Mouse (Mus musculus): ENCODE measurements around the gene Ppm1l. TPM values are rescaled to one million over a fixed set of nuclear protein-coding genes. Genes with fewer than 3 reads are reported as not detected.
"Not testable (repeated sequence)": the region's sequence is repeated elsewhere in the genome, so short reads cannot be mapped to it uniquely, and the experiment has no call there.

Gene Ppm1l
- polyA plus RNA-seq, 1 experiment from 2014 or later = 10.9 TPM

DNA sequence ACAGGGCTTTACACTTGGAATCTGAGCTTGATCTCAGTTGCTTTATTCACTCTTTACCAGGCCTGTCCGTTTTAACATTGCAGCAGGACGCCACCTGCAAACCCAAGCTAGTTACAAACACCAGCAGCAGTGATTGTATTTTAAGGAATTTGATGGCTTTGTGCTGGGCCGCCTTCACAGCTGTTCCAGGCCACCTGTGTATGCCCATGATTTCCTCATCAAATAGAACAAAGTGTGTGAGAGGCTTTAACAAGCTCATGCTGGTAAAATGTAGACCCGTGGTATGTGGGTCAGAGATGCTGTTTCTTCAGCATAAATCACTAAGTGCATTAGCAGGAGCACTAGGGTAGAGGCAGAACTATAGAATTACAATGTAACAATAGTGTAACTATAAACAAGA lies 106.7 kb downstream of the Ppm1l start:
- ATAC-seq (ENCODE audit: insufficient number of reproducible peaks, insufficient read depth, low FRiP score, low read depth) = no peak
- 78% methylated on average over 4 of the region's 4 CpGs for WGBS
- no peaks in the 10 kb centered on the region for H3K27me3 ChIP-seq (ENCODE audit: control insufficient read depth, insufficient read depth, low read length)

DNA sequence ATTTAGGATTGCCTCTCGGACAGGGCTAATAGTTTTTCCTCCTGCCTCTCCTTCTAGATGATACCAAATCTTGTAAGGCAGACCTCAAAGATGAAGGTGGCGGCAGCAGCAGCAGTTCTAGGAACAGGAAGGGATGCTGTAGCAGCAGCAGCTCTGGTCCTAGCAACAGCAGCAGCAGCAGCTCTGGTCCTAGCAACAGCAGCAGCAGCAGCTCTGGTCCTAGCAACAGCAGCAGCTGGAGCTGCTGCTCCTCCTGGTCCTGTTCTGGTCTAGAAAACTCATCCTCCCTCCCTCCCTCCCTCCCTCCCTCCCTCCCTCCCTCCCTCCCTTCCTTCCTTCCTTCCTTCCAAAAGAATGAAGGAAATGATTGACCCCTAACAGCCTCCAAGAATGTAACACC lies 108.1 kb downstream of the Ppm1l start:
- H3K4me1 ChIP-seq (ENCODE audit: control insufficient read depth in 2 of 2, insufficient read depth in 2 of 2, low read length in 2 of 2); ATAC-seq (ENCODE audit: insufficient number of reproducible peaks, insufficient read depth, low FRiP score, low read depth); H3K4me3 ChIP-seq (ENCODE audit: control insufficient read depth in 1 of 2, insufficient read depth in 1 of 2, low read depth in 1 of 2, low read length in 2 of 2); H3K36me3 ChIP-seq (ENCODE audit: control insufficient read depth, insufficient read depth, low read length); H3K4me2 ChIP-seq (ENCODE audit: low read length); H3K27me3 ChIP-seq (ENCODE audit: control insufficient read depth, insufficient read depth, low read length); H3K9ac ChIP-seq (ENCODE audit: low read length); H3K27ac ChIP-seq (replicated peaks in 1 of 2; ENCODE audit: control insufficient read depth in 1 of 2, insufficient read depth in 1 of 2, low read depth in 2 of 2, low read length in 2 of 2); H3K9me3 ChIP-seq (ENCODE audit: control insufficient read depth, low read length): not testable (repeated sequence)
- WGBS = 92% methylated on average over 2 of the region's 2 CpGs

More for the DNA sequence above, 106.7 kb downstream of the Ppm1l start:
- Histone ChIP-seq H3K9me3 (ENCODE audit: control insufficient read depth, low read length) (no peaks in the 10 kb centered on the region), H3K36me3 (ENCODE audit: control insufficient read depth, insufficient read depth, low read length) (no peaks in the 10 kb centered on the region), H3K4me3 (ENCODE audit: control insufficient read depth in 1 of 2, insufficient read depth in 1 of 2, low read depth in 1 of 2, low read length in 2 of 2) (no peak overlapping the region), H3K4me2 (ENCODE audit: low read length) (no peak overlapping the region), H3K27ac (replicated peaks in 1 of 2; ENCODE audit: control insufficient read depth in 1 of 2, insufficient read depth in 1 of 2, low read depth in 2 of 2, low read length in 2 of 2) (no peak overlapping the region), H3K4me1 (ENCODE audit: control insufficient read depth in 2 of 2, insufficient read depth in 2 of 2, low read length in 2 of 2) (peaks cover 0 to 4% of the 10 kb centered on the region in 2 experiments; a peak in 1 of 4 replicates), H3K9ac (ENCODE audit: low read length) (no peak overlapping the region)

DNA sequence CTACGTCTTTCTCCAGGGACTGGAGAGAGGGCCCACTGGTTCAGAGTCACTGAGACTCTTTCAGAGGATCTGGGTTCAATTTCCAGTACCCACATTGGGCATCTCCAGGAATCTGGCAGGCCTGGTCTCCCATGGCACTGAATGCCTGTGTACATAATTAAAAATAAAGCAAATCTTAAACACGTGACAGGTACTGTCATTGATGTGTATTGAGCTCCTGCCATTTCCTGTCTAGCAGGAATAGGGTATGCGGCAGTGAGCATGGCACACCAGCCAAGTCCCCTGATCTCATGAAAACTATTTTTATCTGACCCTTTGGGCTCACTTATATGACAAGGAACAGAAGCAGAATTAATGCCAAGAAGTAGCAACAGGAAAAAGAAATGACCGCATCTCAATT lies 110.6 kb downstream of the Ppm1l start:
- Histone ChIP-seq H3K4me1 (ENCODE audit: control insufficient read depth in 2 of 2, insufficient read depth in 2 of 2, low read length in 2 of 2) (peaks cover 0 to 4% of the 10 kb centered on the region in 2 experiments; a peak in 1 of 4 replicates), H3K4me3 (ENCODE audit: control insufficient read depth in 1 of 2, insufficient read depth in 1 of 2, low read depth in 1 of 2, low read length in 2 of 2) (no peak overlapping the region), H3K9me3 (ENCODE audit: control insufficient read depth, low read length) (no peaks in the 10 kb centered on the region), H3K4me2 (ENCODE audit: low read length) (no peak overlapping the region), H3K27ac (replicated peaks in 1 of 2; ENCODE audit: control insufficient read depth in 1 of 2, insufficient read depth in 1 of 2, low read depth in 2 of 2, low read length in 2 of 2) (no peak overlapping the region), H3K27me3 (ENCODE audit: control insufficient read depth, insufficient read depth, low read length) (no peaks in the 10 kb centered on the region), H3K9ac (ENCODE audit: low read length) (no peak overlapping the region), H3K36me3 (ENCODE audit: control insufficient read depth, insufficient read depth, low read length) (no peaks in the 10 kb centered on the region)
- WGBS = 48% methylated on average over 4 of the region's 4 CpGs
- ATAC-seq (ENCODE audit: insufficient number of reproducible peaks, insufficient read depth, low FRiP score, low read depth) = no peak

DNA sequence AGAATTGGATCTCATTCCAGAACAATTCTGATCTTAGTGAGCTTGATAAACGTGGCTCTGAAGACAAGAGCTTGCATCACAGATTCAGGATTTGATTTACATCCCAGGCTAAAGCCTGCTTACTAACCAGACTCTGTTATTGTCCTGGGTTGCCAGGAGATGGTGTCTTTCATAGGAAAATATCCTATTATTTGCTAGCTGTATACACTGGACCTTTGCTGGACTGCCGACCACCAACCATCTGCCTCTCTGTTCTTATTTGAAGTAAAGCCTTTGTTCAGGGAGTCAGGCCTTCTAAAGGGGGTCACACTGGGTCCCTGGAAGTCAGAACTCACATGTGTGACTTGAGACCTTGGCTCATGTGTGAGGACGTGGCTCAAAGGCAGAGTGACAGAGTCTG lies 111.6 kb downstream of the Ppm1l start:
- H3K27ac ChIP-seq (replicated peaks in 1 of 2; ENCODE audit: control insufficient read depth in 1 of 2, insufficient read depth in 1 of 2, low read depth in 2 of 2, low read length in 2 of 2) = no peak overlapping the region
- no peak for ATAC-seq (ENCODE audit: insufficient number of reproducible peaks, insufficient read depth, low FRiP score, low read depth)
- WGBS = 83% methylated on average over 3 of the region's 3 CpGs

DNA sequence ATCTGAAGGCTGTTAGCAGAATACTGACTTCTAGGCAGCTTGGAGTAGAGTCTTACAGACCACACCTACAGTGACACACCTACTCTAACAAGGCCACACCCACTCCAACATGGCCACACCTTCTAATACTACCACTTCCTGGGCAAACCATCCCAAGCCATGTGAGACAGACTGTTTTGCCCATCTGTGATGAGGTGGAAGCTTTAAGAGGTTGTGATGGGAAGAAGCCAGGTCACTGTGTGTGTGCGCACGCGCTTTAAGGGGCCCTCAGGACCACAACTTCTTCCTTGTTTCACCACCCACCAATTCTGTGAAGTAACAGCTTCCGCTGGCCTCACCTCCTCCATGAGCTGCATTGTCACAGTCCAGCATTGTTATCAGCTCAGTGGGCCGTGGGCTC lies 112.7 kb downstream of the Ppm1l start:
- H3K9me3 ChIP-seq (ENCODE audit: control insufficient read depth, low read length) = no peaks in the 10 kb centered on the region
- no peak overlapping the region for H3K4me3 ChIP-seq (ENCODE audit: control insufficient read depth in 1 of 2, insufficient read depth in 1 of 2, low read depth in 1 of 2, low read length in 2 of 2)
- no peak overlapping the region for H3K4me2 ChIP-seq (ENCODE audit: low read length)
- no peaks in the 10 kb centered on the region for H3K36me3 ChIP-seq (ENCODE audit: control insufficient read depth, insufficient read depth, low read length)
- H3K27ac ChIP-seq (replicated peaks in 1 of 2; ENCODE audit: control insufficient read depth in 1 of 2, insufficient read depth in 1 of 2, low read depth in 2 of 2, low read length in 2 of 2) = no peak overlapping the region
- H3K27me3 ChIP-seq (ENCODE audit: control insufficient read depth, insufficient read depth, low read length) = no peaks in the 10 kb centered on the region
- no peak overlapping the region for H3K9ac ChIP-seq (ENCODE audit: low read length)
- peaks cover 2 to 9% of the 10 kb centered on the region in 2 experiments; a peak in 1 of 4 replicates for H3K4me1 ChIP-seq (ENCODE audit: control insufficient read depth in 2 of 2, insufficient read depth in 2 of 2, low read length in 2 of 2)
- WGBS = 84% methylated on average over 5 of the region's 5 CpGs
- no peak for ATAC-seq (ENCODE audit: insufficient number of reproducible peaks, insufficient read depth, low FRiP score, low read depth)

More for the DNA sequence above, 111.6 kb downstream of the Ppm1l start:
- no peaks in the 10 kb centered on the region for H3K9me3 ChIP-seq (ENCODE audit: control insufficient read depth, low read length)
- H3K4me2 ChIP-seq (ENCODE audit: low read length) = no peak overlapping the region
- H3K27me3 ChIP-seq (ENCODE audit: control insufficient read depth, insufficient read depth, low read length) = no peaks in the 10 kb centered on the region
- H3K4me3 ChIP-seq (ENCODE audit: control insufficient read depth in 1 of 2, insufficient read depth in 1 of 2, low read depth in 1 of 2, low read length in 2 of 2) = no peak overlapping the region
- no peak overlapping the region for H3K9ac ChIP-seq (ENCODE audit: low read length)
- H3K36me3 ChIP-seq (ENCODE audit: control insufficient read depth, insufficient read depth, low read length) = no peaks in the 10 kb centered on the region
- peaks cover 0 to 4% of the 10 kb centered on the region in 2 experiments; a peak in 1 of 4 replicates for H3K4me1 ChIP-seq (ENCODE audit: control insufficient read depth in 2 of 2, insufficient read depth in 2 of 2, low read length in 2 of 2)

DNA sequence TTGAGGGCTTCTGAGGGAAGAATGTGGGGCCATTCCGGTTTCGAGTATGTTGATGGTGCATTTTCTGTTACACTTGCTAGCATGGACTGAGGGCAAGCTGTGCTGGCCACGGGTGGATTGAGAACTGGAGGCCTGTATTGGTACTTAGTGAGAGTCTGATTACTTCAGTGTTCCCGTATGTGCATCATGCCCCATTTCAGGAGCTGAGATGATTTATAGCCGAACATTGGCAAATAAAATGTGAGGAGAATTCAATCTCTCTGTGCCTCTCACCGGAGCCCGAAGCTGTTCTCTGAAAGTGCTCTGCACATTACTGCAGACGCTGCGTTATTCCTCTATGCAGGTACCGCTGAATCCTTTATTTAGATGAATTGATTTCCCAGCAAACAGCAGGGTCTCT lies 116.9 kb downstream of the Ppm1l start:
- H3K4me2 ChIP-seq (ENCODE audit: low read length) = peak overlapping the region; percentile 33
- H3K27me3 ChIP-seq (ENCODE audit: control insufficient read depth, insufficient read depth, low read length) = no peaks in the 10 kb centered on the region
- H3K9ac ChIP-seq (ENCODE audit: low read length) = 0 out of 2 replicates have a peak overlapping the region, but pooled peaks have one; percentile 12
- H3K9me3 ChIP-seq (ENCODE audit: control insufficient read depth, low read length) = no peaks in the 10 kb centered on the region
- ATAC-seq (ENCODE audit: insufficient number of reproducible peaks, insufficient read depth, low FRiP score, low read depth) = no peak
- H3K36me3 ChIP-seq (ENCODE audit: control insufficient read depth, insufficient read depth, low read length) = no peaks in the 10 kb centered on the region
- peaks cover 2 to 14% of the 10 kb centered on the region in 2 experiments; a peak in 1 of 4 replicates for H3K4me1 ChIP-seq (ENCODE audit: control insufficient read depth in 2 of 2, insufficient read depth in 2 of 2, low read length in 2 of 2)
- H3K4me3 ChIP-seq (ENCODE audit: control insufficient read depth in 1 of 2, insufficient read depth in 1 of 2, low read depth in 1 of 2, low read length in 2 of 2) = no peak overlapping the region
- peak overlapping the region in 1 of 2 experiments; percentile 41; a peak in 1 of 4 replicates for H3K27ac ChIP-seq (replicated peaks in 1 of 2; ENCODE audit: control insufficient read depth in 1 of 2, insufficient read depth in 1 of 2, low read depth in 2 of 2, low read length in 2 of 2)
- WGBS = 86% methylated on average over 10 of the region's 10 CpGs

DNA sequence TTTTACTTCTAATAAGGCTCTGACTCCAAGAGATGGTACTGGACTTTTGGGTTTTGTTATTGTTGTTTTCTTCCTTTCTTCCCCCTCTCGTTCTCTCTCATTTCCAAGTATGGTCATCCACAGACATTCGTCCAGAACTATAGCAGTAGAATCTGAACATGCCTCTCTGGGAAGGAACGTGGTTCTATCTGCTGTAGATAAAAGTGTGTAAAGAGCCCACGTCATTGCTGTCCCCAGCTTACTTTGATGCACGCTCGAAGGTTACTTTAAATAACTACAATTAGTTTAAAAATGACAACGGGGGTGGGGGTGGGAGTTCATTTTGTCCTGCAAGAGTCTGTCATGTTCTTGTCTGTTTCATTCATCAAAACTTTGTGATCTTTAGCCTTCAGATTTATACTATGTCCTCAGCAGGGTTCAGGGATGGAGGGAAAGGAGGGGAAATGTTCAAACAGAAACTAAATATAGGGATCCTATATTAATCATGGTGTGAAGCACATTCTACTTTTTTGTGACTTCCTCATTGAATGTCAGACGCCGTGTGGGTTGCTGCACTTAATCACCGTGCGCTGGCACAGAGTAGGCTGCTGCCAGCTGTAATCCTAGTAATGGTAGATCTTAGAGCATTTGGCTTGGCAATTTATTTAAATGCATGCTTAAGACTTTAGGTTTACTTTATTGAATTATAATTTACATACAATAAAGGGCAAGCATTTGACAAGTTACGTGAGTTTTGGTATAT lies 122.3 kb downstream of the Ppm1l start:
- WGBS = 23% methylated on average over 12 of the region's 12 CpGs
- H3K9me3 ChIP-seq (ENCODE audit: control insufficient read depth, low read length) = no peaks in the 10 kb centered on the region
- no peaks in the 10 kb centered on the region for H3K36me3 ChIP-seq (ENCODE audit: control insufficient read depth, insufficient read depth, low read length)
- H3K9ac ChIP-seq (ENCODE audit: low read length) = peak overlapping the region; percentile 36; the same call in 1 of the 2 replicates
- peak overlapping the region; percentile 60 to 66 for H3K27ac ChIP-seq (replicated peaks in 1 of 2; ENCODE audit: control insufficient read depth in 1 of 2, insufficient read depth in 1 of 2, low read depth in 2 of 2, low read length in 2 of 2)
- no peak for ATAC-seq (ENCODE audit: insufficient number of reproducible peaks, insufficient read depth, low FRiP score, low read depth)
- H3K4me2 ChIP-seq (ENCODE audit: low read length) = peak overlapping the region; percentile 58
- H3K4me1 ChIP-seq (ENCODE audit: control insufficient read depth in 2 of 2, insufficient read depth in 2 of 2, low read length in 2 of 2) = peaks cover 2 to 31% of the 10 kb centered on the region in 2 experiments; a peak in 3 of 4 replicates
- no peaks in the 10 kb centered on the region for H3K27me3 ChIP-seq (ENCODE audit: control insufficient read depth, insufficient read depth, low read length)
- 0 out of 4 replicates have a peak overlapping the region, but pooled peaks of 1 of the 2 experiments have one; percentile 6 for H3K4me3 ChIP-seq (ENCODE audit: control insufficient read depth in 1 of 2, insufficient read depth in 1 of 2, low read depth in 1 of 2, low read length in 2 of 2)

Measured in heart, embryonic 14.5 days (tissue).